9 mouse cellular contexts compared by ENCODE assay signal in genomic region chr4:133085011-133085782, GRCm38 (mm10). TPM values are rescaled to one million over a fixed set of nuclear protein-coding genes. Genes with fewer than 3 reads are reported as not detected.
DNase-seq lines count a peak whose midpoint lies in the region; ATAC-seq and TF ChIP-seq lines count a peak whose summit lies in the region.
"Had no signal": no experiment of that assay in that cellular context is flagged by ENCODE, and none has a peak within 500 bp of the region (broad histone marks: within the 10 kb centered on the region; RNA-seq: fewer than 3 reads in every experiment).

No protein-coding gene starts in this region.

- peak; percentile 70 to 71 for DNase-seq in heart, adult 2 months
- DNase-seq in heart, adult 9 months (ENCODE audit: low spot score in 2 of 2), result no peak
- no peak for DNase-seq in forebrain, embryonic 11.5 days (ENCODE audit: low spot score)
- peak; percentile 77 for DNase-seq in hindbrain, postnatal 0 days (ENCODE audit: low spot score)
- DNase-seq in left cerebral cortex, postnatal 4 days, result peak; percentile 70
- DNase-seq in testis, postnatal 14 days (ENCODE audit: low spot score), result peak; percentile 76

- 3% methylated on average over 53 of the region's 53 CpGs for WGBS in heart, adult 2 months
- WGBS in bone marrow, adult 2 months, result 4% methylated on average over 53 of the region's 53 CpGs
- 1% methylated on average over 53 of the region's 53 CpGs for WGBS in forebrain, embryonic 11.5 days
- 2% methylated on average over 53 of the region's 53 CpGs for WGBS in hindbrain, postnatal 0 days
- under 1% methylated on average over 52 of the region's 53 CpGs for WGBS in midbrain, embryonic 15.5 days

- 0 out of 2 replicates have a peak, but pooled peaks have one; percentile 45 for ATAC-seq in forebrain, embryonic 11.5 days (replicated peaks; ENCODE audit: low FRiP score)
- ATAC-seq in hindbrain, postnatal 0 days, result peak; percentile 77
- ATAC-seq in midbrain, embryonic 15.5 days (replicated peaks), result peak; percentile 70

- peaks cover 28% of the 10 kb centered on the region for H3K4me1 ChIP-seq in heart, adult 2 months (ENCODE audit: control insufficient read depth, insufficient read depth, low read length)
- peaks cover 11% of the 10 kb centered on the region for H3K4me1 ChIP-seq in bone marrow, adult 2 months (ENCODE audit: control insufficient read depth, insufficient read depth, low read length)
- H3K4me1 ChIP-seq in forebrain, embryonic 11.5 days (replicated peaks; ENCODE audit: control insufficient read depth, insufficient read depth, low read length), result peaks cover 13% of the 10 kb centered on the region
- H3K4me1 ChIP-seq in hindbrain, postnatal 0 days (ENCODE audit: insufficient read depth, low read length), result peaks cover 36% of the 10 kb centered on the region
- H3K4me1 ChIP-seq in midbrain, embryonic 15.5 days, result peaks cover 51% of the 10 kb centered on the region

- H3K36me3 ChIP-seq in heart, adult 2 months (ENCODE audit: control insufficient read depth, insufficient read depth, low read length), result no peaks in the 10 kb centered on the region
- no peaks in the 10 kb centered on the region for H3K36me3 ChIP-seq in forebrain, embryonic 11.5 days (ENCODE audit: control insufficient read depth, insufficient read depth, low read length)
- H3K36me3 ChIP-seq in hindbrain, postnatal 0 days (ENCODE audit: insufficient read depth, low read length), result no peaks in the 10 kb centered on the region; the same call in 1 of the 2 replicates
- no peaks in the 10 kb centered on the region for H3K36me3 ChIP-seq in midbrain, embryonic 15.5 days (replicated peaks)

- intact Hi-C loops in heart, adult 2 months (cut with DNase I), result no loop called here
- intact Hi-C loops in left cerebral cortex, postnatal 4 days (cut with DNase I), result no loop called here

- no peaks in the 10 kb centered on the region for H3K79me2 ChIP-seq in heart, adult 2 months (replicated peaks; ENCODE audit: control insufficient read depth, insufficient read depth, low read length)

- H3K4me3 ChIP-seq in heart, adult 2 months, result peak overlapping the region; percentile 48
- H3K4me3 ChIP-seq in bone marrow, adult 2 months (replicated peaks; ENCODE audit: control insufficient read depth, low read depth, low read length), result no peak overlapping the region
- peak overlapping the region; percentile 29 for H3K4me3 ChIP-seq in forebrain, embryonic 11.5 days (ENCODE audit: low read depth, low read length)
- peak overlapping the region; percentile 33 for H3K4me3 ChIP-seq in hindbrain, postnatal 0 days (ENCODE audit: low read length)
- H3K4me3 ChIP-seq in midbrain, embryonic 15.5 days, result peak overlapping the region; percentile 36

- peak; percentile 32; the same call in 1 of the 2 replicates for TF ChIP-seq POLR2A in heart, adult 2 months (IDR thresholded peaks at IDR 0.05; ENCODE audit: insufficient read depth, low read depth, low read length)
- TF ChIP-seq POLR2A in bone marrow, adult 2 months (IDR thresholded peaks at IDR 0.05; ENCODE audit: borderline replicate concordance, control insufficient read depth, low read depth, low read length), result no peak

- H3K9me3 ChIP-seq in forebrain, embryonic 11.5 days (ENCODE audit: control insufficient read depth, low read length), result no peaks in the 10 kb centered on the region
- H3K9me3 ChIP-seq in hindbrain, postnatal 0 days (ENCODE audit: low read length), result no peaks in the 10 kb centered on the region
- no peaks in the 10 kb centered on the region for H3K9me3 ChIP-seq in midbrain, embryonic 15.5 days

- H3K4me2 ChIP-seq in forebrain, embryonic 11.5 days (ENCODE audit: low read depth, low read length, severe bottlenecking), result peak overlapping the region; percentile 79
- H3K4me2 ChIP-seq in hindbrain, postnatal 0 days (ENCODE audit: low read depth, low read length), result peak overlapping the region; percentile 85
- H3K4me2 ChIP-seq in midbrain, embryonic 15.5 days, result peak overlapping the region; percentile 86

- no peaks in the 10 kb centered on the region for H3K27me3 ChIP-seq in heart, adult 2 months (ENCODE audit: control insufficient read depth, insufficient read depth, low read length)
- peaks cover 8% of the 10 kb centered on the region for H3K27me3 ChIP-seq in forebrain, embryonic 11.5 days (ENCODE audit: control insufficient read depth, insufficient read depth, low read length)
- no peaks in the 10 kb centered on the region for H3K27me3 ChIP-seq in hindbrain, postnatal 0 days (ENCODE audit: insufficient read depth, low read length)
- no peaks in the 10 kb centered on the region for H3K27me3 ChIP-seq in midbrain, embryonic 15.5 days (replicated peaks)
- H3K27me3 ChIP-seq: Patski had no signal

- TF ChIP-seq CTCF in heart, adult 2 months (IDR thresholded peaks at IDR 0.05), result peak; percentile 37
- TF ChIP-seq CTCF in bone marrow, adult 2 months (IDR thresholded peaks at IDR 0.05; ENCODE audit: control insufficient read depth, insufficient read depth, low read length), result no peak
- peak; percentile 30; the same call in 1 of the 2 replicates for TF ChIP-seq CTCF in hindbrain, postnatal 0 days (IDR thresholded peaks at IDR 0.05; ENCODE audit: low read depth)

- H3K27ac ChIP-seq in heart, adult 2 months, result peak overlapping the region; percentile 63
- peak overlapping the region; percentile 44 for H3K27ac ChIP-seq in bone marrow, adult 2 months (ENCODE audit: control insufficient read depth, insufficient read depth, low read depth, low read length, poor library complexity)
- no peak overlapping the region for H3K27ac ChIP-seq in forebrain, embryonic 11.5 days (ENCODE audit: low read depth, low read length)
- H3K27ac ChIP-seq in hindbrain, postnatal 0 days, result peak overlapping the region; percentile 86
- peak overlapping the region; percentile 84 for H3K27ac ChIP-seq in midbrain, embryonic 15.5 days

- 0 out of 2 replicates have a peak, but pooled peaks have one; percentile 24 for TF ChIP-seq EP300 in heart, adult 2 months (IDR thresholded peaks at IDR 0.05; ENCODE audit: insufficient read depth, low read depth, low read length)

- peak overlapping the region; percentile 56 for H3K9ac ChIP-seq in heart, adult 2 months (ENCODE audit: low read depth, low read length)
- peak overlapping the region; percentile 37 for H3K9ac ChIP-seq in forebrain, embryonic 11.5 days (ENCODE audit: low read length)
- peak overlapping the region; percentile 58 for H3K9ac ChIP-seq in hindbrain, postnatal 0 days (replicated peaks; ENCODE audit: low read length)
- H3K9ac ChIP-seq in midbrain, embryonic 15.5 days, result peak overlapping the region; percentile 38

RNA-seq across cellular contexts. Expression of gene Wasf2, which starts 45.1 kb away (rescaled TPM):
- 10 to 100 TPM; 77.5 to 83.8 TPM for total RNA-seq in heart, adult 2 months (2021)
- polyA plus RNA-seq in heart, adult 2 months (2012; rRNA removed), result 34.6 and 39.7 TPM in 2 replicates
- 31.9 and 56.6 TPM in 2 replicates for polyA plus RNA-seq in bone marrow, adult 2 months (2011; ENCODE audit: insufficient read depth, insufficient read length, low replicate concordance, missing spikeins)
- polyA plus RNA-seq in forebrain, embryonic 11.5 days (2014; fragmentation: Nextera tagmentation; extraction: Ambion mirVana), result 28.8 and 33.2 TPM in 2 replicates
- total RNA-seq in hindbrain, postnatal 0 days (2014; rRNA removed), result 14.1 and 14.7 TPM in 2 replicates
- 27.5 and 32.3 TPM in 2 replicates for polyA plus RNA-seq in hindbrain, postnatal 0 days (2015; fragmentation: Nextera tagmentation; extraction: Ambion mirVana)
- total RNA-seq in left cerebral cortex, postnatal 4 days (2021), result 10 to 100 TPM; 34.0 to 35.7 TPM
- polyA plus RNA-seq in midbrain, embryonic 15.5 days (2015; fragmentation: Nextera tagmentation; extraction: Ambion mirVana), result 27.4 and 27.7 TPM in 2 replicates

Comparison
In these comparisons a context has a peak if more than half of its experiments do, and no peak if none do; other contexts are left out.
1. DNase-seq: peak in heart, adult 2 months (2 of 2), hindbrain, postnatal 0 days (single experiment), left cerebral cortex, postnatal 4 days (single experiment) and testis, postnatal 14 days (single experiment); none in heart, adult 9 months (0 of 2) and forebrain, embryonic 11.5 days (single experiment).
2. Peak in every context shown above with its lines, with median percentiles within 50 percentile points of each other: H3K9ac ChIP-seq, ATAC-seq and H3K4me2 ChIP-seq.